Mouse (Mus musculus) layer of hippocampus, postnatal 14 days (tissue): ENCODE data around the gene Pctp. TPM values are rescaled to one million over a fixed set of nuclear protein-coding genes. Genes with fewer than 3 reads are reported as not detected.

Experiments used
- DNase-seq, 2 experiments: peaks; one replicate each; pipeline ENCODE4 v3.0.0; 2021 to 2022; ENCODE audit warnings: low spot score in 2 of 2, mixed read lengths in 1 of 2
- long read RNA-seq, 2 experiments: library from polyadenylated mRNA; stranded (forward); transcript quantifications; one replicate each; pipeline ENCODE4 v2.0.0; 2021
- total RNA-seq, 2 experiments: library from RNA; stranded (reverse); gene quantifications; 2 replicates each; pipeline ENCODE4 v1.2.3; 2021

Pctp gene
- total RNA-seq: under 1 TPM; 0.53 to 0.95 TPM
- long read RNA-seq, experiment 1: 0 reads
- long read RNA-seq, experiment 2: 0 reads

- peak in 1 of 2 experiments; percentile 41 for DNase-seq
These were observed at the start of gene Pctp for GRCm38 (mm10) chr11:90002231-90002986. Gene Pctp (minus strand): TSS chr11:90002894.

GRCm38 (mm10) chr11:90050016-90050415, 47.3 kb upstream of the Pctp start:
- DNase-seq: no peak

GRCm38 (mm10) chr11:90047271-90047670, 44.6 kb upstream of the Pctp start:
- DNase-seq: no peak

- no peak for DNase-seq
These were observed 43.5 kb upstream of the Pctp start for GRCm38 (mm10) chr11:90046211-90046610.

GRCm38 (mm10) chr11:90044459-90044858, 41.8 kb upstream of the Pctp start:
- DNase-seq: no peak

- DNase-seq: peak in 1 of 2 experiments; percentile 39
These were observed 35.3 kb upstream of the Pctp start for GRCm38 (mm10) chr11:90038022-90038421.

- no peak for DNase-seq
These were observed 33.7 kb upstream of the Pctp start for GRCm38 (mm10) chr11:90036416-90036815.

GRCm38 (mm10) chr11:90035532-90035931, 32.8 kb upstream of the Pctp start:
- DNase-seq: no peak

- DNase-seq: no peak
These were observed 32.0 kb upstream of the Pctp start for GRCm38 (mm10) chr11:90034646-90035045.

GRCm38 (mm10) chr11:90033442-90033841, 30.7 kb upstream of the Pctp start:
- no peak for DNase-seq

GRCm38 (mm10) chr11:90032807-90033206, 30.1 kb upstream of the Pctp start:
- no peak for DNase-seq

GRCm38 (mm10) chr11:90031076-90031475, 28.4 kb upstream of the Pctp start:
- DNase-seq: no peak

- peak; percentile 28 to 63 for DNase-seq
These were observed 27.9 kb upstream of the Pctp start for GRCm38 (mm10) chr11:90030557-90030956.

GRCm38 (mm10) chr11:90029841-90030398, 27.2 kb upstream of the Pctp start, which contains the start of gene Tmem100:
Gene Tmem100 (plus strand): TSS chr11:90030348.
- DNase-seq: no peak

GRCm38 (mm10) chr11:90029354-90029753, 26.7 kb upstream of the Pctp start:
- peak; percentile 22 to 45 for DNase-seq

GRCm38 (mm10) chr11:90028746-90029145, 26.1 kb upstream of the Pctp start:
- no peak for DNase-seq

- DNase-seq: no peak
These were observed 24.5 kb upstream of the Pctp start for GRCm38 (mm10) chr11:90027216-90027615.

- DNase-seq: no peak
These were observed 24.1 kb upstream of the Pctp start for GRCm38 (mm10) chr11:90026802-90027174.

- no peak for DNase-seq
These were observed 23.5 kb upstream of the Pctp start for GRCm38 (mm10) chr11:90025891-90026801.

- peak in 1 of 2 experiments; percentile 55 for DNase-seq
These were observed 16.5 kb upstream of the Pctp start for GRCm38 (mm10) chr11:90019161-90019560.

GRCm38 (mm10) chr11:90015281-90015680, 12.6 kb upstream of the Pctp start:
- DNase-seq: no peak

GRCm38 (mm10) chr11:90013657-90014056, 11.0 kb upstream of the Pctp start:
- no peak for DNase-seq
